8 mouse cellular contexts compared by ENCODE assay signal in genomic region chr5:125267150-125267961, GRCm38 (mm10).
DNase-seq lines count a peak whose midpoint lies in the region; ATAC-seq and TF ChIP-seq lines count a peak whose summit lies in the region.

No protein-coding gene starts in this region.

- peak; percentile 89 for DNase-seq in 416B (ENCODE audit: low read depth)
- DNase-seq in adrenal gland, postnatal 10 days: peak; percentile 90
- DNase-seq in gastrocnemius, postnatal 10 days: peak; percentile 79
- peak; percentile 81 for DNase-seq in midbrain, postnatal 0 days (ENCODE audit: low spot score)
- no peak for DNase-seq in spleen, postnatal 4 days (ENCODE audit: low spot score in 2 of 2)
- no peak for DNase-seq in thymus, postnatal 36 days

- peaks cover 43% of the 10 kb centered on the region for H3K4me1 ChIP-seq in hindbrain, embryonic 16.5 days (ENCODE audit: control insufficient read depth, insufficient read depth, low read depth, low read length)
- peaks cover 63% of the 10 kb centered on the region for H3K4me1 ChIP-seq in limb, embryonic 15.5 days
- peaks cover 8% of the 10 kb centered on the region; the same call in 1 of the 2 replicates for H3K4me1 ChIP-seq in midbrain, postnatal 0 days (ENCODE audit: insufficient read depth, low read length)

- no peaks in the 10 kb centered on the region for H3K36me3 ChIP-seq in hindbrain, embryonic 16.5 days (ENCODE audit: control insufficient read depth, insufficient read depth, low read length)
- no peaks in the 10 kb centered on the region for H3K36me3 ChIP-seq in limb, embryonic 15.5 days
- H3K36me3 ChIP-seq in midbrain, postnatal 0 days (ENCODE audit: insufficient read depth, low read length): no peaks in the 10 kb centered on the region

- H3K9me3 ChIP-seq in hindbrain, embryonic 16.5 days (ENCODE audit: control insufficient read depth, low read length): no peaks in the 10 kb centered on the region
- no peaks in the 10 kb centered on the region for H3K9me3 ChIP-seq in limb, embryonic 15.5 days
- no peaks in the 10 kb centered on the region for H3K9me3 ChIP-seq in midbrain, postnatal 0 days (ENCODE audit: low read length)

- no peak for TF ChIP-seq CTCF in midbrain, postnatal 0 days (IDR thresholded peaks at IDR 0.05)

- peak overlapping the region; percentile 52 for H3K4me2 ChIP-seq in hindbrain, embryonic 16.5 days (ENCODE audit: low read length)
- H3K4me2 ChIP-seq in limb, embryonic 15.5 days: peak overlapping the region; percentile 31
- peak overlapping the region; percentile 43 for H3K4me2 ChIP-seq in midbrain, postnatal 0 days (ENCODE audit: low read depth, low read length, poor library complexity, severe bottlenecking)

- ATAC-seq in hindbrain, embryonic 16.5 days: peak; percentile 28
- ATAC-seq in limb, embryonic 15.5 days (ENCODE audit: insufficient number of reproducible peaks, low FRiP score, low TSS enrichment, low read depth): no peak
- ATAC-seq in midbrain, postnatal 0 days (ENCODE audit: low FRiP score): no peak

- H3K9ac ChIP-seq in hindbrain, embryonic 16.5 days (ENCODE audit: low read depth, low read length): peak overlapping the region; percentile 55
- H3K9ac ChIP-seq in limb, embryonic 15.5 days: no peak overlapping the region
- peak overlapping the region; percentile 14; the same call in 1 of the 2 replicates for H3K9ac ChIP-seq in midbrain, postnatal 0 days (replicated peaks; ENCODE audit: low read length, poor library complexity, severe bottlenecking)

- H3K4me3 ChIP-seq in hindbrain, embryonic 16.5 days (ENCODE audit: low read length): peak overlapping the region; percentile 24
- H3K4me3 ChIP-seq in limb, embryonic 15.5 days: no peak overlapping the region
- 0 out of 2 replicates have a peak overlapping the region, but pooled peaks have one; percentile 3 for H3K4me3 ChIP-seq in midbrain, postnatal 0 days (ENCODE audit: low read depth, low read length)

- no peaks in the 10 kb centered on the region for H3K27me3 ChIP-seq in hindbrain, embryonic 16.5 days (replicated peaks; ENCODE audit: control insufficient read depth, insufficient read depth, low read length)
- H3K27me3 ChIP-seq in limb, embryonic 15.5 days: 0 out of 2 replicates have a peak, but pooled peaks cover 3% of the 10 kb centered on the region
- H3K27me3 ChIP-seq in midbrain, postnatal 0 days (ENCODE audit: insufficient read depth, low read length): no peaks in the 10 kb centered on the region

- WGBS in hindbrain, embryonic 16.5 days: 9% methylated on average over 35 of the region's 35 CpGs
- WGBS in limb, embryonic 15.5 days: 27% methylated on average over 35 of the region's 35 CpGs
- 14% methylated on average over 35 of the region's 35 CpGs for WGBS in midbrain, postnatal 0 days

- peak overlapping the region; percentile 83 for H3K27ac ChIP-seq in hindbrain, embryonic 16.5 days (ENCODE audit: low read depth, low read length)
- peak overlapping the region; percentile 72; the same call in 1 of the 2 replicates for H3K27ac ChIP-seq in limb, embryonic 15.5 days
- H3K27ac ChIP-seq in midbrain, postnatal 0 days (ENCODE audit: low read depth, low read length): peak overlapping the region; percentile 48

Comparison
In these comparisons a context has a peak if more than half of its experiments do, and no peak if none do; other contexts are left out.
1. DNase-seq: peak in 416B (single experiment), adrenal gland, postnatal 10 days (single experiment), gastrocnemius, postnatal 10 days (single experiment) and midbrain, postnatal 0 days (single experiment); none in spleen, postnatal 4 days (0 of 2) and thymus, postnatal 36 days (0 of 2).
2. Peak in every context shown above with its lines, with median percentiles within 50 percentile points of each other: H3K27ac ChIP-seq and H3K4me2 ChIP-seq.